Mouse (Mus musculus) forebrain, embryonic 12.5 days (tissue): ENCODE measurements at regions not wholly inside any gene's neighbourhood (a gene's known extent, or its start where the extent isn't known, plus 50 kb on each side); places are given as distances from the start of the nearest gene placed in this dataset.
"Not testable (repeated sequence)": the region's sequence is repeated elsewhere in the genome, so short reads cannot be mapped to it uniquely, and the experiment has no call there.

Experiments
- ATAC-seq: fragments of 200-750 bp; cut with Nextera tagmentation; 2 replicates; pipeline ENCODE4 v1.8.0; 2017; ENCODE audit warnings: moderate TSS enrichment; ENCODE audit not compliant: low FRiP score
- H3K27ac ChIP-seq: fragments of 300-500 bp; sonication (generic); 2 replicates; pipeline ENCODE4 v1.5.1; 2016; ENCODE audit warnings: mild to moderate bottlenecking
- H3K27me3 ChIP-seq: fragments of 300-500 bp; sonication (generic); 2 replicates; pipeline ENCODE4 v1.6.1; 2016; ENCODE audit warnings: mild to moderate bottlenecking
- H3K36me3 ChIP-seq: fragments of 300-500 bp; sonication (generic); replicated peaks from 2 replicates; pipeline ENCODE4 v1.6.1; 2016; ENCODE audit warnings: mild to moderate bottlenecking
- H3K4me1 ChIP-seq: fragments of 300-500 bp; sonication (generic); 2 replicates; pipeline ENCODE4 v1.6.1; 2016
- H3K4me2 ChIP-seq: fragments of 300-500 bp; sonication (generic); 2 replicates; pipeline ENCODE4 v1.6.1; 2016; ENCODE audit warnings: mild to moderate bottlenecking, moderate library complexity
- H3K4me3 ChIP-seq: fragments of 300-500 bp; sonication (generic); replicated peaks from 2 replicates; pipeline ENCODE4 v1.5.1; 2016; ENCODE audit warnings: mild to moderate bottlenecking
- H3K9ac ChIP-seq: fragments of 300-500 bp; sonication (generic); 2 replicates; pipeline ENCODE4 v1.6.1; 2016; ENCODE audit warnings: mild to moderate bottlenecking
- H3K9me3 ChIP-seq: fragments of 300-500 bp; sonication (generic); 2 replicates; pipeline ENCODE4 v1.6.1; 2016
- WGBS: fragments of 180-500 bp; shearing (Covaris S2); methylation state at CpG from one replicate; pipeline ENCODE4 v1.1.7; 2016; 5-methylcytosine and 5-hydroxymethylcytosine counted together

DNA sequence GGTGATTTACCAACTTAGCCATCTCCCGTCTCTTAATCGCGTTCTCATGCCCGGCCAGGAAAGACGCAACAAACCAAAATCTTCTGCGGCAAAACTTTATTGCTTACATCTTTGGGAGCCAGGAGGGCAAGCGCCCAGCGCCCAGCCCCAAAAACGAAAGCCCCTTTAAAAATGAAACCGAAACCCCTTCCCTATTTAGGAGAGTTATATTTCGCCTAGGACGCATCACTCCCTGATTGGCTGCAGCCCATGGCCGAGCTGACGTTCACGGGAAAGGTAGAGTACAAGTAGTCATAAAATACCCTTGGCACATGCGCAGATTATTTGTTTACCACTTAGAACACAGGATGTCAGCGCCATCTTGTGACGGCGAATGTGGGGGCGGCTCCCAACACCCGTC is 783.3 kb downstream of the Ttll7 start:
- H3K4me2 ChIP-seq, H3K4me3 ChIP-seq, H3K4me1 ChIP-seq, H3K36me3 ChIP-seq, ATAC-seq, H3K9me3 ChIP-seq, H3K9ac ChIP-seq, H3K27me3 ChIP-seq, H3K27ac ChIP-seq: not testable (repeated sequence)
- WGBS = 95% methylated on average over 21 of the region's 21 CpGs

GRCm38 (mm10) chr3:147631151-147631550 is 779.0 kb downstream of the Ttll7 start:
- H3K27me3 ChIP-seq = no peaks in the 10 kb centered on the region
- ATAC-seq = no peak
- no peak overlapping the region for H3K9ac ChIP-seq
- H3K36me3 ChIP-seq = no peaks in the 10 kb centered on the region
- no peak overlapping the region for H3K4me2 ChIP-seq
- H3K4me1 ChIP-seq = no peaks in the 10 kb centered on the region
- 90% methylated on average over 3 of the region's 3 CpGs for WGBS
- H3K27ac ChIP-seq = no peak overlapping the region
- H3K9me3 ChIP-seq = no peaks in the 10 kb centered on the region
- no peak overlapping the region for H3K4me3 ChIP-seq

GRCm38 (mm10) chr3:147583697-147584315 is 731.6 kb downstream of the Ttll7 start:
- H3K4me3 ChIP-seq = no peak overlapping the region
- ATAC-seq = 0 out of 2 replicates have a peak, but pooled peaks have one; percentile 33
- 69% methylated on average over 6 of the region's 6 CpGs for WGBS
- H3K9me3 ChIP-seq = no peaks in the 10 kb centered on the region
- no peak overlapping the region for H3K4me2 ChIP-seq
- H3K9ac ChIP-seq = no peak overlapping the region
- no peaks in the 10 kb centered on the region for H3K36me3 ChIP-seq
- no peaks in the 10 kb centered on the region for H3K27me3 ChIP-seq
- H3K27ac ChIP-seq = no peak overlapping the region
- no peaks in the 10 kb centered on the region for H3K4me1 ChIP-seq

- no peak for ATAC-seq
- 91% methylated on average over 4 of the region's 4 CpGs for WGBS
- H3K27ac ChIP-seq = no peak overlapping the region
Observed at GRCm38 (mm10) chr3:147571850-147572249, 719.7 kb downstream of the Ttll7 start.

GRCm38 (mm10) chr3:147545329-147546006 is 693.3 kb downstream of the Ttll7 start:
- Histone ChIP-seq H3K4me1 (no peaks in the 10 kb centered on the region), H3K27ac (no peak overlapping the region), H3K9me3 (no peaks in the 10 kb centered on the region), H3K27me3 (no peaks in the 10 kb centered on the region), H3K4me3 (no peak overlapping the region), H3K36me3 (no peaks in the 10 kb centered on the region), H3K9ac (no peak overlapping the region), H3K4me2 (no peak overlapping the region)
- 77% methylated on average over 6 of the region's 6 CpGs for WGBS
- no peak for ATAC-seq

More at GRCm38 (mm10) chr3:147571850-147572249, 719.7 kb downstream of the Ttll7 start:
- H3K4me1 ChIP-seq = no peaks in the 10 kb centered on the region
- H3K4me2 ChIP-seq = no peak overlapping the region
- no peaks in the 10 kb centered on the region for H3K9me3 ChIP-seq
- H3K4me3 ChIP-seq = no peak overlapping the region
- H3K27me3 ChIP-seq = no peaks in the 10 kb centered on the region
- no peak overlapping the region for H3K9ac ChIP-seq
- H3K36me3 ChIP-seq = no peaks in the 10 kb centered on the region

DNA sequence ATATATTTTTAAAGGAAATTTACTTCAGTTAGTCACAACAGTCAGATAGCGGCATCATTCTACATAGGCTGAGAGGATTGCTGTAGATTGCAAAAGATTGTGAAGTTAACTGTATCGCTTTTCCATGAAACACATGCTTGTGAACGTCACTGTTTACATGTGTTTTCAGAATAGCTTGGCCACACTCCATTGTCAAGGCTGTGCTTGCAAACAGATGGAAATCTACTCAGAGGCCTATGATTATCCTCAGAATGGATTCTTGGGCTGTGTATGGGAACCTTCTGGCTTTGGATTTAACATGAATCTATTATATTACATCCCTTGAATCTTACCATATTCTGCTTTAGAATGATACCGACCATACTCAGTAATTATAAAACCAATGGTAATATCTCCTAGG is 690.1 kb downstream of the Ttll7 start:
- WGBS = 89% methylated on average over 4 of the region's 4 CpGs
- Histone ChIP-seq H3K27ac (no peak overlapping the region), H3K9ac (no peak overlapping the region), H3K4me3 (no peak overlapping the region), H3K27me3 (no peaks in the 10 kb centered on the region), H3K4me1 (no peaks in the 10 kb centered on the region), H3K9me3 (no peaks in the 10 kb centered on the region), H3K4me2 (no peak overlapping the region), H3K36me3 (no peaks in the 10 kb centered on the region)
- no peak for ATAC-seq

- H3K4me2 ChIP-seq = no peak overlapping the region
- no peaks in the 10 kb centered on the region for H3K4me1 ChIP-seq
- no peak overlapping the region for H3K27ac ChIP-seq
- no peaks in the 10 kb centered on the region for H3K27me3 ChIP-seq
- no peaks in the 10 kb centered on the region for H3K9me3 ChIP-seq
- H3K36me3 ChIP-seq = no peaks in the 10 kb centered on the region
- no peak overlapping the region for H3K9ac ChIP-seq
- H3K4me3 ChIP-seq = no peak overlapping the region
- no peak for ATAC-seq
Observed at GRCm38 (mm10) chr3:147537584-147537983, 685.4 kb downstream of the Ttll7 start.

- no peak overlapping the region for H3K9ac ChIP-seq
- ATAC-seq = no peak
- no peaks in the 10 kb centered on the region for H3K9me3 ChIP-seq
- no peaks in the 10 kb centered on the region for H3K4me1 ChIP-seq
- no peak overlapping the region for H3K4me3 ChIP-seq
- no peaks in the 10 kb centered on the region for H3K27me3 ChIP-seq
- no peak overlapping the region for H3K27ac ChIP-seq
- no peak overlapping the region for H3K4me2 ChIP-seq
- WGBS = 34% methylated on average over 2 of the region's 2 CpGs
- no peaks in the 10 kb centered on the region for H3K36me3 ChIP-seq
Observed at GRCm38 (mm10) chr3:147532196-147532595, 680.0 kb downstream of the Ttll7 start.

- 32% methylated on average over 6 of the region's 6 CpGs for WGBS
- H3K4me1 ChIP-seq = no peaks in the 10 kb centered on the region
- H3K27ac ChIP-seq = no peak overlapping the region
- no peak overlapping the region for H3K4me3 ChIP-seq
- no peaks in the 10 kb centered on the region for H3K27me3 ChIP-seq
- no peak overlapping the region for H3K9ac ChIP-seq
- H3K4me2 ChIP-seq = no peak overlapping the region
- H3K36me3 ChIP-seq = no peaks in the 10 kb centered on the region
- no peak for ATAC-seq
- no peaks in the 10 kb centered on the region for H3K9me3 ChIP-seq
Observed at GRCm38 (mm10) chr3:147531608-147532180, 679.5 kb downstream of the Ttll7 start.
